Mouse (Mus musculus): ENCODE data around the gene Plekha1. TPM values are rescaled to one million over a fixed set of nuclear protein-coding genes. Genes with fewer than 3 reads are reported as not detected.

The Plekha1 gene
- total and polyA plus RNA-seq, 3 experiments = 6.9 to 22.1 TPM; not detected in 1

GRCm38 (mm10) chr7:130944766-130945475 is 79.4 kb downstream of the Plekha1 start:
- H3K4me1 ChIP-seq (ENCODE audit: control insufficient read depth in 1 of 2, insufficient read depth in 2 of 2, low read length in 2 of 2) = no peaks in the 10 kb centered on the region
- DNase-seq (ENCODE audit: low read depth, low spot score) = no peak
- H3K4me3 ChIP-seq (ENCODE audit: control insufficient read depth in 1 of 2, insufficient read depth in 1 of 2, low read depth in 2 of 2, low read length in 2 of 2) = no peak overlapping the region
- H3K9ac ChIP-seq (ENCODE audit: control insufficient read depth, low read depth, low read length, poor library complexity, severe bottlenecking) = no peak overlapping the region
- H3K9me3 ChIP-seq (replicated peaks; ENCODE audit: insufficient read depth, low read length) = no peaks in the 10 kb centered on the region
- no peaks in the 10 kb centered on the region for H3K79me2 ChIP-seq (ENCODE audit: control insufficient read depth, insufficient read depth, low read length, poor library complexity)
- no peaks in the 10 kb centered on the region for H3K27me3 ChIP-seq (ENCODE audit: control insufficient read depth in 1 of 2, insufficient read depth in 2 of 2, low read length in 2 of 2)
- TF ChIP-seq UBTF (IDR thresholded peaks at IDR 0.05; ENCODE audit: borderline replicate concordance, insufficient read depth, low read depth, low read length) = no peak
- TF ChIP-seq NRF1 (IDR thresholded peaks at IDR 0.05; ENCODE audit: insufficient read depth, low read depth, low read length, poor library complexity, severe bottlenecking) = no peak
- TF ChIP-seq GATA1 (IDR thresholded peaks at IDR 0.05; ENCODE audit: low read depth, low read length) = no peak
- TF ChIP-seq MXI1 (IDR thresholded peaks at IDR 0.05; ENCODE audit: low read depth, low read length) = no peak
- no peak for TF ChIP-seq USF1 (IDR thresholded peaks at IDR 0.05; ENCODE audit: low read depth, low read length)
- TF ChIP-seq RCOR1 (IDR thresholded peaks at IDR 0.05; ENCODE audit: low read depth, low read length) = no peak
- TF ChIP-seq EP300 (IDR thresholded peaks at IDR 0.05; ENCODE audit: low read depth in 1 of 2, low read length in 2 of 2) = no peak
- TF ChIP-seq POLR2AphosphoS2 (IDR thresholded peaks at IDR 0.05; ENCODE audit: low read length) = no peak
- no peak for TF ChIP-seq TBP (IDR thresholded peaks at IDR 0.05; ENCODE audit: low read depth, low read length)
- no peak for TF ChIP-seq ZKSCAN1 (IDR thresholded peaks at IDR 0.05; ENCODE audit: low read depth, low read length)
- no peak for TF ChIP-seq RAD21 (IDR thresholded peaks at IDR 0.05; ENCODE audit: low read depth, low read length)
- no peak for TF ChIP-seq MEF2A (IDR thresholded peaks at IDR 0.05; ENCODE audit: extremely low read depth, insufficient replicate concordance, low read depth, low read length, poor library complexity, severe bottlenecking)
- TF ChIP-seq CHD2 (IDR thresholded peaks at IDR 0.05; ENCODE audit: low read length) = no peak
- H3K36me3 ChIP-seq (ENCODE audit: control insufficient read depth in 1 of 2, insufficient read depth in 2 of 2, low read length in 2 of 2) = no peaks in the 10 kb centered on the region
- H3K27ac ChIP-seq (ENCODE audit: control insufficient read depth, low read depth, low read length) = no peak overlapping the region

GRCm38 (mm10) chr7:130945730-130946129 is 80.2 kb downstream of the Plekha1 start:
- H3K27ac ChIP-seq (ENCODE audit: control insufficient read depth, low read depth, low read length) = no peak overlapping the region
- no peaks in the 10 kb centered on the region for H3K36me3 ChIP-seq (ENCODE audit: control insufficient read depth in 1 of 2, insufficient read depth in 2 of 2, low read length in 2 of 2)
- no peak for DNase-seq (ENCODE audit: low read depth, low spot score)
- H3K79me2 ChIP-seq (ENCODE audit: control insufficient read depth, insufficient read depth, low read length, poor library complexity) = no peaks in the 10 kb centered on the region
- H3K9ac ChIP-seq (ENCODE audit: control insufficient read depth, low read depth, low read length, poor library complexity, severe bottlenecking) = no peak overlapping the region
- no peaks in the 10 kb centered on the region for H3K9me3 ChIP-seq (replicated peaks; ENCODE audit: insufficient read depth, low read length)
- no peaks in the 10 kb centered on the region for H3K4me1 ChIP-seq (ENCODE audit: control insufficient read depth in 1 of 2, insufficient read depth in 2 of 2, low read length in 2 of 2)
- H3K27me3 ChIP-seq (ENCODE audit: control insufficient read depth in 1 of 2, insufficient read depth in 2 of 2, low read length in 2 of 2) = no peaks in the 10 kb centered on the region
- no peak overlapping the region for H3K4me3 ChIP-seq (ENCODE audit: control insufficient read depth in 1 of 2, insufficient read depth in 1 of 2, low read depth in 2 of 2, low read length in 2 of 2)
- TF ChIP-seq CHD1 (IDR thresholded peaks at IDR 0.05; ENCODE audit: low read depth, low read length) (no peak), USF1 (IDR thresholded peaks at IDR 0.05; ENCODE audit: low read depth, low read length) (no peak), NELFE (IDR thresholded peaks at IDR 0.05; ENCODE audit: low read depth, low read length) (no peak), RCOR1 (IDR thresholded peaks at IDR 0.05; ENCODE audit: low read depth, low read length) (no peak), E2F4 (IDR thresholded peaks at IDR 0.05; ENCODE audit: borderline replicate concordance, low read depth, low read length) (no peak), ZNF384 (IDR thresholded peaks at IDR 0.05; ENCODE audit: low read depth, low read length) (no peak), ELF1 (IDR thresholded peaks at IDR 0.05; ENCODE audit: low read depth, low read length) (no peak), POLR2AphosphoS5 (IDR thresholded peaks at IDR 0.05; ENCODE audit: borderline replicate concordance, low read depth, low read length) (no peak), RAD21 (IDR thresholded peaks at IDR 0.05; ENCODE audit: low read depth, low read length) (no peak), MYB (IDR thresholded peaks at IDR 0.05; ENCODE audit: low read depth, low read length) (no peak), KAT2A (conservative IDR thresholded peaks at IDR 0.05; ENCODE audit: low read depth, low read length) (no peak), USF2 (IDR thresholded peaks at IDR 0.05; ENCODE audit: borderline replicate concordance in 1 of 2, insufficient read depth in 1 of 2, low read depth in 1 of 2, low read length in 2 of 2) (no peak), ZMIZ1 (IDR thresholded peaks at IDR 0.05; ENCODE audit: low read depth, low read length) (no peak), POLR2A (IDR thresholded peaks at IDR 0.05; ENCODE audit: control insufficient read depth in 1 of 2, insufficient read depth in 1 of 2, low read depth in 1 of 2, low read length in 2 of 2, poor library complexity in 1 of 2) (no peak)

Data from MEL (cell line).